Comparison of ENCODE assay signal across 22 mouse cellular contexts in the genomic region with DNA sequence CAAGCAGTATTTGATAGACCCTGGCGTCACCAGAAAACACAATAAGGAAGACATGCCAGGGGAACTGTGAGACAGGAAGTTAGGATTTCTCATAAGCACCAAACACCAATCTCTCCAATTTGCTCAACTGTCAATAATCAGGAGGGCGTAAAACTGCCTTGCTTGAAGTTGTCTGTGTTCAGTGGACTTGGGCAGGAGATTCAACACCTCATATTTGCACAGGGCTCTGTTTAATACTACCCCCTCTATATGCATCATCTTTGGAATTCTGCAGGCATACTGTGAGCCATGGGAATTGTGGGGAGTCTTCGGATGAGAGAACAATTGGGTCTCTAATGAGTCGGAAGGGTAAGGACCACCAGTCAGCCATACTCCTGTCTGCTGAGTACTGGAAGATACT.
DNase-seq lines count a peak whose midpoint lies in the region; ATAC-seq and TF ChIP-seq lines count a peak whose summit lies in the region.
"Had no signal": no experiment of that assay in that cellular context is flagged by ENCODE, and none has a peak within 500 bp of the region (broad histone marks: within the 10 kb centered on the region; RNA-seq: fewer than 3 reads in every experiment).

No protein-coding gene starts in this region.

- no peak overlapping the region for H3K4me2 ChIP-seq in intestine, embryonic 14.5 days (ENCODE audit: low read length)
- no peak overlapping the region for H3K4me2 ChIP-seq in intestine, embryonic 16.5 days (ENCODE audit: low read depth, low read length)

- no peaks in the 10 kb centered on the region for H3K27me3 ChIP-seq in heart, adult 2 months (ENCODE audit: control insufficient read depth, insufficient read depth, low read length)
- H3K27me3 ChIP-seq in intestine, embryonic 14.5 days (replicated peaks; ENCODE audit: control insufficient read depth, insufficient read depth, low read length): no peaks in the 10 kb centered on the region
- H3K27me3 ChIP-seq in intestine, embryonic 16.5 days (replicated peaks; ENCODE audit: control insufficient read depth, insufficient read depth, low read length): no peaks in the 10 kb centered on the region
- no peaks in the 10 kb centered on the region for H3K27me3 ChIP-seq in hindbrain, embryonic 10.5 days (ENCODE audit: insufficient read depth, poor library complexity, severe bottlenecking)
- no peaks in the 10 kb centered on the region for H3K27me3 ChIP-seq in limb, embryonic 10.5 days (ENCODE audit: low read depth, poor library complexity, severe bottlenecking)
- H3K27me3 ChIP-seq: CH12.LX, Patski had no signal

- no peak for TF ChIP-seq CTCF in heart, adult 2 months (IDR thresholded peaks at IDR 0.05)

- intact Hi-C loops in heart, adult 2 months (cut with DNase I): no loop called here

- no peaks in the 10 kb centered on the region for H3K4me1 ChIP-seq in heart, adult 2 months (ENCODE audit: control insufficient read depth, insufficient read depth, low read length)
- no peaks in the 10 kb centered on the region for H3K4me1 ChIP-seq in intestine, embryonic 14.5 days (replicated peaks; ENCODE audit: control insufficient read depth, insufficient read depth, low read length)
- no peaks in the 10 kb centered on the region for H3K4me1 ChIP-seq in intestine, embryonic 16.5 days (ENCODE audit: control insufficient read depth, insufficient read depth, low read length)
- H3K4me1 ChIP-seq in hindbrain, embryonic 10.5 days (replicated peaks): no peaks in the 10 kb centered on the region
- no peaks in the 10 kb centered on the region for H3K4me1 ChIP-seq in limb, embryonic 10.5 days

- no peak overlapping the region for H3K9ac ChIP-seq in heart, adult 2 months (ENCODE audit: low read depth, low read length)
- no peak overlapping the region for H3K9ac ChIP-seq in intestine, embryonic 14.5 days (ENCODE audit: low read length)
- no peak overlapping the region for H3K9ac ChIP-seq in intestine, embryonic 16.5 days (ENCODE audit: low read depth, low read length)

- H3K4me3 ChIP-seq in heart, adult 2 months: no peak overlapping the region
- no peak overlapping the region for H3K4me3 ChIP-seq in intestine, embryonic 14.5 days (ENCODE audit: low read depth, low read length)
- no peak overlapping the region for H3K4me3 ChIP-seq in intestine, embryonic 16.5 days (ENCODE audit: low read length)
- no peak overlapping the region for H3K4me3 ChIP-seq in hindbrain, embryonic 10.5 days
- no peak overlapping the region for H3K4me3 ChIP-seq in limb, embryonic 10.5 days

- no peak overlapping the region for H3K27ac ChIP-seq in heart, adult 2 months
- H3K27ac ChIP-seq in intestine, embryonic 14.5 days (ENCODE audit: low read depth): no peak overlapping the region
- no peak overlapping the region for H3K27ac ChIP-seq in intestine, embryonic 16.5 days (ENCODE audit: low read length)
- H3K27ac ChIP-seq in hindbrain, embryonic 10.5 days: no peak overlapping the region
- H3K27ac ChIP-seq in limb, embryonic 10.5 days: no peak overlapping the region

- no peaks in the 10 kb centered on the region for H3K79me2 ChIP-seq in heart, adult 2 months (replicated peaks; ENCODE audit: control insufficient read depth, insufficient read depth, low read length)

- ATAC-seq in intestine, embryonic 14.5 days (replicated peaks; ENCODE audit: low FRiP score, low TSS enrichment, low read depth): no peak
- ATAC-seq in intestine, embryonic 16.5 days: no peak
- ATAC-seq: activated CD4-positive, CD25-positive, alpha-beta regulatory T cell, adult 4 months; CD4-positive, CD25-positive, alpha-beta regulatory T cell, adult 4 months; Patski had no signal

- DNase-seq in heart, adult 11 months: peak; percentile 17
- no peak for DNase-seq in heart, adult 2 months
- peak; percentile 2 for DNase-seq in intestine, embryonic 14.5 days (ENCODE audit: low spot score)
- DNase-seq in retina, embryonic 14.5 days (ENCODE audit: low spot score): peak; percentile 50
- peak; percentile 76 for DNase-seq in retina, postnatal 1 day
- no peak for DNase-seq in hindbrain, embryonic 10.5 days (ENCODE audit: low spot score)
- no peak for DNase-seq in limb, embryonic 10.5 days (ENCODE audit: low spot score)
- DNase-seq: adrenal gland, adult 2 months; adrenal gland, adult 8-10 months; adrenal gland, postnatal 10 days; adrenal gland, postnatal 14 days; adrenal gland, postnatal 25 days; adrenal gland, postnatal 36 days; B cell, adult 2 months; cerebellum, adult 11 months; cerebellum, adult 11-12 months had no signal

- no peak for TF ChIP-seq POLR2A in heart, adult 2 months (IDR thresholded peaks at IDR 0.05; ENCODE audit: insufficient read depth, low read depth, low read length)

- no peak for TF ChIP-seq EP300 in heart, adult 2 months (IDR thresholded peaks at IDR 0.05; ENCODE audit: insufficient read depth, low read depth, low read length)

- H3K9me3 ChIP-seq in intestine, embryonic 14.5 days (ENCODE audit: control insufficient read depth, low read length): no peaks in the 10 kb centered on the region
- H3K9me3 ChIP-seq in intestine, embryonic 16.5 days (ENCODE audit: control insufficient read depth, low read length): no peaks in the 10 kb centered on the region
- 0 out of 2 replicates have a peak, but pooled peaks cover 6% of the 10 kb centered on the region for H3K9me3 ChIP-seq in hindbrain, embryonic 10.5 days
- no peaks in the 10 kb centered on the region for H3K9me3 ChIP-seq in limb, embryonic 10.5 days (replicated peaks)

- WGBS in heart, adult 2 months: 80% methylated on average over 4 of the region's 4 CpGs
- 88% methylated on average over 4 of the region's 4 CpGs for WGBS in intestine, embryonic 14.5 days
- WGBS in intestine, embryonic 16.5 days: 93% methylated on average over 4 of the region's 4 CpGs
- WGBS in hindbrain, embryonic 10.5 days: 91% methylated on average over 4 of the region's 4 CpGs
- 92% methylated on average over 4 of the region's 4 CpGs for WGBS in limb, embryonic 10.5 days

- no peaks in the 10 kb centered on the region for H3K36me3 ChIP-seq in heart, adult 2 months (ENCODE audit: control insufficient read depth, insufficient read depth, low read length)
- peaks cover 17% of the 10 kb centered on the region; the same call in 1 of the 2 replicates for H3K36me3 ChIP-seq in intestine, embryonic 14.5 days (ENCODE audit: control insufficient read depth, insufficient read depth, low read length)
- H3K36me3 ChIP-seq in intestine, embryonic 16.5 days (ENCODE audit: control insufficient read depth, insufficient read depth, low read length): 0 out of 2 replicates have a peak, but pooled peaks cover 4% of the 10 kb centered on the region
- H3K36me3 ChIP-seq in hindbrain, embryonic 10.5 days: peaks cover 18% of the 10 kb centered on the region
- 0 out of 2 replicates have a peak, but pooled peaks cover 2% of the 10 kb centered on the region for H3K36me3 ChIP-seq in limb, embryonic 10.5 days
- H3K36me3 ChIP-seq: G1E had no signal

Comparison
In these comparisons a context has a peak if more than half of its experiments do, and no peak if none do; other contexts are left out.
1. DNase-seq: peak in heart, adult 11 months (single experiment), intestine, embryonic 14.5 days (single experiment), retina, embryonic 14.5 days (single experiment) and retina, postnatal 1 day (single experiment); none in heart, adult 2 months (0 of 2), hindbrain, embryonic 10.5 days (single experiment) and limb, embryonic 10.5 days (single experiment).